Mouse (Mus musculus) 416B (cell line): Measurements from ENCODE around the gene Sh3gl1.
"Not testable (repeated sequence)": the region's sequence is repeated elsewhere in the genome, so short reads cannot be mapped to it uniquely, and the experiment has no call there.

Source experiments
- DNase-seq: peaks from one replicate; pipeline ENCODE4 v3.0.0; 2011; ENCODE audit warnings: low read depth

The Sh3gl1 gene

DNA sequence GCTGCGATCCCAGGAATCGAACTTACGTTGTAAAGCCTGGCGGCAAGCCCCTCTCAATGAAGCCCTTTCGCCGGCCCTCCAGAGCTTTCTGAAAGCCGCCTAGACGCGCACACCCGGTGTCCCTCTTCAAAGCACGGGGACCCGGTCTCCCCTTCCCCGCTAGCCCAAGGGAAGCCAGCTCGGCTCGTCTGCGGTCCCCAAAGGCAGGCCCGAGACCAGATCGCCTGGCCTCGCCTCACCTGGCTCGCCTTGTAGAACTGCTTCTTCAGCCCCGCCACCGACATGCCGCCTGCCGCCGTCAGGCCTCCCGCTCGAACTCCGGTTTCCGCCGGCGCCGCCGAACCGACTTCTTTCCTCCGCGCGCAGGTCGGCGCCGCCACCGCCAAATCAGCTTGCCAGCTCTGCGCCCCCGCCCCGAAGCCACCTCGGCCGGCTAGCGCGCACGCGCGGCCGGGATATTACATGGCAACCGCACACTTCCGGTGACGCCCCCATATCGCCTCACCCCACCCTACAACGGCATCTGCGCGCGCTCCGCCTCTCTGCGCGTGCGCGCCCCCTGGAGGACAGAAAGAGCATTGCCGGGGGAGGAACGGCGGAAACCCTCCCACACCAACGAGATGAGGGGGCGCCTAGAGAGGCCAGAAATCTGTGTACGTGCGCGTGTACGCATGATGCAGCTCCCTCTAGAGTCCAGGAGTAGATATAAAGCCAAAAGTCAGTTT is at the start of gene Sh3gl1:
TSS of gene Sh3gl1 (minus strand) at position 460 of the 725 bp plus-strand sequence.
- DNase-seq: peak; percentile 99

- peak; percentile 81 for DNase-seq
Observed at GRCm38 (mm10) chr17:56080781-56081585, 44.5 kb upstream of the Sh3gl1 start.

- no peak for DNase-seq
Observed at GRCm38 (mm10) chr17:56079921-56080320, 43.5 kb upstream of the Sh3gl1 start.

DNA sequence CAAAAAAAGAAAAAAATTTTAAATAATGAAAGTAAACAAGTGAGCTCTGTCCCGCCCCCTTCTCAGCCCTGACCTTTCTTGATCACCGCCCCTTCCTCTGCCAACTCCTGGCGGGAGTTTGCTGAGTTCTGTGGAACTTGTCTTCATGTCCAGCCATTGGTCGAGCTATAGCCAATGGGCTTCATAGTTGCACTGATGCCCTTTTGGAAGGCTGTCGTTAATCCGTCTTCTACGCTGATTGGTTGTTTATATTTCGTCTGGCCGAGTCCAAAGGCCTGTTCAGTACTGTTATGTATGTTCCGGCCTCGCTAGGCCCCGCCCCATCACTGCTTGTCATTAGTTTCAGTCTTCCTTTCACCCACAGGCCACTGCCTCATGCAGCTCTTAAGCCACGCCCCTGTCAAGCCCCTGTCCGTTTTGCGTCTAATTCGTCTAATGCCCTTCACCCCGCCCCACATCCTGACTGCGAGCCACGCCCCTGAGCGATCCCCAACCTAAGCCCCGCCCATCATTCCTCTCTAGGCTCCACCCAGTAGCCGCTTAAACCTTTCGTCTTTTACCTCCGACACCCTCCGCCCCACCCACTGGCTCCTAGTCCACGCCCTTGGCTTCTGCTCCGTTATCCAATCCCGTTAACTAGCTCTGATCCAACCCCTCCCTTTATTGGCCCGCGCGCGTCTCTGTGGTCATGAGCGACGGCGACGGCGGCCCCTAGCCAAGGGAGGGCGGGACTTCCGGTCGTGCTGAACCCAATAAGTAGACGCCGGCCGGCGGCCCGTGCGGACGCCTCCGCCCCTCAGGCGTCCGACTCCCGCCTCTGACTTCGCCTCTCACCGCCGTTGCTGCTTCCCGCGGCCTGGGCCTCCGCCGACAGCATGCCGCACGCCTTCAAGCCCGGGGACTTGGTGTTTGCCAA is 42.7 kb upstream of the Sh3gl1 start, which contains the start of gene Hdgfl2:
TSS of gene Hdgfl2 (plus strand) at position 755 of the 916 bp plus-strand sequence.
- DNase-seq: peak; percentile 100

- not testable (repeated sequence) for DNase-seq
Observed at GRCm38 (mm10) chr17:56078361-56078760, 41.9 kb upstream of the Sh3gl1 start.

- no peak for DNase-seq
Observed at GRCm38 (mm10) chr17:56077523-56077922, 41.1 kb upstream of the Sh3gl1 start.

DNA sequence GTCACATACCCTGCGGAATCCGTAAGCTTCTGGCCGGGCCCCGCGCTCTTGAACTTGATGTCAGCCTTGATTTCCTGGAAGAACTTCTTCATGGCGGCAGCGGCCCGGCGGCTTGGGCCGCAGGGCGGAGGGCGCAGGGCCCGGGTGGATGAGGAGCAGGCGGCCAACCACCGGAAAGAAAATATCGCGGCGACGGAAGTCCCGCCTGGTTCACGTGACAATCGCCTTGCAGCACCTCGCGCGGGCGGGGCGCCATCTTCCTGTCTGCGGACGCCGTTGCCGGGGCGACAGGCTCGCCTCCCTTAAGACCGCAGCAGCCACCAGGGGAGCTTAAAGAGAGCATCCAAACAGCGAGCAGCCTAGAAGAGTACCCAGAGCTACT is 38.4 kb upstream of the Sh3gl1 start, which contains the start of gene Ubxn6:
TSS of gene Ubxn6 (minus strand) at position 202 of the 382 bp plus-strand sequence.
- peak; percentile 98 for DNase-seq

- DNase-seq: peak; percentile 94
Observed at GRCm38 (mm10) chr17:56074097-56074826, 37.8 kb upstream of the Sh3gl1 start.

DNA sequence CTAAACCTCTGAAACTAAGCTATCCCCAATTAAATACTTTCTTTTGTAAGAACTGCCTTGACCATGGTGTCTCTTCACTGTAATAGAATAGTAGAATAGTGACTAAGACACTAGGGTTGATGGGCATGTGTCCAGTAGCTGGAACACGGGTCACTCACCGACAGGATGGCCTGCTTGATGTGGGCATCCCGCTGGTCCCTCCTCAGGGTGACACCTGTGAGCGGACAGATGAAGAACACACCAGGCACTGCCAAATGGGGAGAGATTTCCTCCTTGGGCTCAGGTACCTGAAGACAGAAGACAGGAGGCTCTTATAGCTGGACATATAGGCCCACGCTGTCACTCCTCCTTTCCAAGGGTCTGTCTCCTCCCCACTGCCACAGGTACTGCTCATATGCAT is 35.8 kb upstream of the Sh3gl1 start:
- no peak for DNase-seq

GRCm38 (mm10) chr17:56071126-56071525 is 34.7 kb upstream of the Sh3gl1 start:
- DNase-seq: no peak

DNA sequence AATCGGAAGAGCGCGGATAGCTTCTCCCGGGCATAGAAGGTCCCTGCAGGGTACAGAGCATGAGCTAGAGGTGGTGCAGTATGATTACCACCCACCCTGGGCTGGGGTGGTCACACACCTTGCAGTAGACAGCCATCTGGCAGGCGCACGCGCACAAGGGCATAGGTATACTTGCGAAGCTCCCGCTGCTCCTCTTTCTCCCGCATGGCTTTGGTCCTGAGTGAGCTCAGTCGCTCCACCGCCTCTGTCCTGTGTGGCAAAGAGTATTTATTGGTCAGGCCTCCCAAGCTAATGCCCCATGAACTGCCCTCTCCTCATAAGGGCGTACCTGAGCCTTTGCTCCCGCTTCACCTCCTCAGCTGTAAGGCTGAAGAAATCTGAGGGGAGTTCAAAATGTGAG is 32.6 kb upstream of the Sh3gl1 start:
- no peak for DNase-seq

DNA sequence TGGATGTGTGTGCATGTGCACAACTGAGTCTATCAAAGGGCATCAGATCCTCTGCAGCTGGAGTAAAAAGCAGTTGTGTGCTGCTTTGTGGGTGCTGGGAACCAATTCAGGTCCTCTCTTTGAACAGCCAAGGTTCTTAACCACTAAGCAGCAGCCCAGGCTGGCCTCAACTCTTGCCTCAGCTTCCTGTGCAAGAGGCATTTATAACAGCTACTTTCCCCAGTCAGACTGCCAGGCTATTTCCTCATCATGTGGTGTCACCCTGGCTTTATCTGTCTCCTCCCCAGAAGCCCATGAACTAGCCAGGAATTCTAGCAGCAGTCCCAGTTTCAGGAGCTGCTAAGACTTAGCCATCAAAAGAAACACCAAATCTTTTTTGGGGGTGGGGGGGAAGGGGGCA is 30.0 kb upstream of the Sh3gl1 start:
- DNase-seq: peak; percentile 84

GRCm38 (mm10) chr17:56065715-56066114 is 29.3 kb upstream of the Sh3gl1 start:
- not testable (repeated sequence) for DNase-seq

DNA sequence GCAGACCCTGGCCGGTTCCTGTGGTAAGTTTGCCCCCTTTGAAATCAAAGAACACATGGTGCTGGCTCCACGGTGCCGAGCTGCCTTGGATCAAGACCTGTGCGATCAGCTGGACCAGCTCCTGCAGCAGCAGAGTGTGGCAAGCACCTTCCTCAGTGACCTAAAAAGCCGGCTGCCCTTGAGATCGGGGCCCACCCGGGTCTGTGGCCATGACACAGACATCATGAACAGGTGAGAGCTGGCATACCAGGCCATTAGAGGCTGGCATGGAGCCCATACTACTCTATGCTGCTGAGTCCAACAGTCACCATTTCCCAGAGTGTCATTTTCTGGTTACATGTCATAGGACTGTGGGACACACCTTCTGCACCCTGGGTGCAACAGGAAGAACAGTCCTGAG is 25.6 kb upstream of the Sh3gl1 start:
- no peak for DNase-seq

GRCm38 (mm10) chr17:56057381-56058120 is 21.1 kb upstream of the Sh3gl1 start:
- DNase-seq: no peak

DNA sequence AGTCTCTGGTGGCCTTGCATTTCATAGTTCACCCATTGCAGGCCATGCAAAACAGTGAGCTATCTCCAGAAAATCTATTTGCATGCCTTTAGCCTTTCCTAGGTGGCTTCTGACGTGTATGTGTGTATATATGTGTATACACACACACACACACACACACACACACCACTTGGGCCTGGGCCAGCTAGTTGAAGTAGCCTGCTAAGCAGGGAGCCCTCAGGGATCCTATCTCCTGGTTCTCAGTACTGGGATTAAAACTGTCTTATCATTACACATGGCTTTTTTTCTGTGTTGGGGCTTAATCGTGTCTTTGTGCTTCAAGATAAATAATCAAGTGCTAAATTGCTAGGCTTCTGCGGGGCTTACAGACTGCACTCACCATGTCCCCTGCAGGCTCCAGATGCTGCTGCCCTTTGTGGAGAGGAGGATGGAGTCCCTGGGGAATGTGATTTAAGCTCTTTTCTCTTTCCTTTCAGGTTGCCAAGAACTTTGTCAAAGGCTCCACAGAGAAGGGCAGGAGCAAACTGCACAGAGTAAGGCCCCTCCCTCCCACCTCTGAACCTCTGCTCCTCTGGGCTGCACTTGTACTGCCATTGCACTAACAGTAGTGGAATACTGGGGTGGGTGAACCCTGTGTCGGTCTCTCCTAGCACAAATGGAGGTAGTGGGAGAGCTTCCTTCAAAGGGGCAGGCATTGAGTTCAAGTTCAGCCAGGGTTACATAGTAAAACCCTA is 19.7 kb upstream of the Sh3gl1 start:
- DNase-seq: no peak

- DNase-seq: no peak
Observed at GRCm38 (mm10) chr17:56054938-56055337, 18.5 kb upstream of the Sh3gl1 start.

DNA sequence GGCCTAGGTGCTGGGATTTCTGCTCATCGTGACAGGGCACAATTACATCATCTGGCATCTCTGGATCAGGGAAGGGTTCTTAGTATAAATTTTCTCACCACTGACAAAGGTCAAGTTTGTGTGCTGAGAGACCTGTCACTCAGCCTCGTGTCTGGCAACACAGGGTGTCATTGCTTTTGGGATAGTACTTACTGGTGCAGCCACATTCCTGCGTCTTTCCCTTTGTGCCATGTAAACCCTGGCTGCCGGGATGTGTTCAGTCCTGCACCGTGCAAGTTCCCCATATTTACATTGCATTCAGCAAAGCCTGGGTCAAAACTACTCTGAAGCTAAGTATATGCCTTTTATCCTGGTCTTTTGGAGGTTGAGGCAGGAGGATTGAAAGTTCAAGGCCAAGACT is 14.9 kb upstream of the Sh3gl1 start:
- DNase-seq: no peak

DNA sequence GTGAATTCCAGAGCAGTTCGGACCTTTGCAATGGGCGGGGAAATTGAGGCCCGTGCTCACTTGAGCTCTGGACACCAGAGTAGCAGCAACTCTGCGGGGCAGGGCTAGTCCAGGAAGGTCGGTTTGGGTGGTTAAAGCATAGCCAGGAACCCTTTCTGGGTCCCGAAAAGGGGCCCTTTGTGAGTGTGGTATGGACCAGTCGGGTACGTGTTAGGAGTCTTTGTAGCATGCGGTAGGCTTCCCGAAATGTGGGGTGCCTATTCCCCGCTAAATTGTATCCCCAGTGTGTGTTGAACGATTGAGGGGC is 4.4 kb upstream of the Sh3gl1 start:
- DNase-seq: no peak
